Mouse (Mus musculus) midbrain, embryonic 16.5 days (tissue): ENCODE results near the gene Plekhm1. TPM values are rescaled to one million over a fixed set of nuclear protein-coding genes. Genes with fewer than 3 reads are reported as not detected.

Experiments used
- ATAC-seq: fragments of 200-750 bp; cut with Nextera tagmentation; 2 replicates; pipeline ENCODE4 v1.8.0; 2017; ENCODE audit warnings: moderate TSS enrichment
- H3K27ac ChIP-seq: fragments of 300-500 bp; sonication (generic); 2 replicates; pipeline ENCODE4 v1.5.1; 2014; ENCODE audit warnings: mild to moderate bottlenecking, low read length, mixed read lengths
- H3K27me3 ChIP-seq: fragments of 300-500 bp; sonication (generic); 2 replicates; pipeline ENCODE4 v1.6.1; 2014; ENCODE audit warnings: low read depth, low read length, mixed read lengths; ENCODE audit not compliant: control insufficient read depth, insufficient read depth
- H3K36me3 ChIP-seq: fragments of 300-500 bp; sonication (generic); 2 replicates; pipeline ENCODE4 v1.6.1; 2014; ENCODE audit warnings: mild to moderate bottlenecking, low read length, moderate library complexity, mixed read lengths; ENCODE audit not compliant: control insufficient read depth, insufficient read depth
- H3K4me1 ChIP-seq: fragments of 300-500 bp; sonication (generic); 2 replicates; pipeline ENCODE4 v1.6.1; 2014; ENCODE audit warnings: mild to moderate bottlenecking, low read length, mixed read lengths; ENCODE audit not compliant: control insufficient read depth, insufficient read depth
- H3K4me2 ChIP-seq: fragments of 300-500 bp; sonication (generic); 2 replicates; pipeline ENCODE4 v1.6.1; 2014; ENCODE audit warnings: mild to moderate bottlenecking, low read length, mixed read lengths
- H3K4me3 ChIP-seq: fragments of 300-500 bp; sonication (generic); 2 replicates; pipeline ENCODE4 v1.5.1; 2014; ENCODE audit warnings: low read depth, mild to moderate bottlenecking, low read length, moderate library complexity, mixed read lengths
- H3K9ac ChIP-seq: fragments of 300-500 bp; sonication (generic); 2 replicates; pipeline ENCODE4 v1.6.1; 2014; ENCODE audit warnings: low read depth, low read length, mixed read lengths
- H3K9me3 ChIP-seq: fragments of 300-500 bp; sonication (generic); replicated peaks from 2 replicates; pipeline ENCODE4 v1.6.1; 2014; ENCODE audit warnings: mild to moderate bottlenecking, low read length, mixed read lengths; ENCODE audit not compliant: control insufficient read depth, poor library complexity, severe bottlenecking
- WGBS: fragments of 180-500 bp; shearing (Covaris S2); extraction: QIAGEN DNeasy Blood & Tissue Kit; methylation state at CpG from one replicate; pipeline ENCODE4 v1.1.7; 2014; 5-methylcytosine and 5-hydroxymethylcytosine counted together
- polyA plus RNA-seq: library from polyadenylated mRNA; unstranded; fragments of >200 nt; fragmentation: Nextera tagmentation; extraction: Ambion mirVana; gene quantifications from 2 replicates; pipeline ENCODE4 v1.2.1, GENCODE M21; 2015

Gene Plekhm1
- polyA plus RNA-seq, 1 experiment from 2014 or later = 8.9 TPM

DNA sequence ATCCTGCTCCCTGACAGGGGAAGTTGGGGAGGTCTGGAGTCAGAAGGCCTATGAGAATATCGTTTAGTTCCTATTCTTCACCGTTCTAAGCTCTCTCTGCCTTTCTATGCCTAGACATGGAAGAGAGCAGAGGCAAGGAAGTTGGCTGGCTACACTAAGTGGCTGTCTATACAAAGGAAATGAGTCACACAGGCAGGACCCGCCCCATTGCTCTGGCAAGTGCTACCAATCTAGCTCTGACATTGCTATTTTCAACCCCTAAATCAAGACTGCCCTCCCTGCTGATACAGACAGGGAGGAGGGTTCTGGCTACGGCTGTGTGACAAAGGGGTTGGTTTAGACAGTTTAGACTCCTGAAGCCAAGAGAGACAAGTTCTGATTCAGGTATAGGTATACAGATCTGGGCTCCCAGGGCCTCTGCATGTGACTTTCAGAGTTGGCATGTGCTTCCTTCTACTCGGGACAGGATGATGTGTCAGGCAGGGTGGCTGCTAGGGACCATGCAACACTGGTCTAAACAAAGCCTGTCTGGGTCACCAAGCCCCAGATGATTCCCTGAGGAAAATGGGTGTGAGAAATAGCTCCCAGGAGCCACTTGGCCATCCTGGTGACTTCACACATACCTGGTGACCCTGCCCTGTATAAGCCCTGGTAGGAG lies 30.4 kb downstream of the Plekhm1 start:
- H3K27ac ChIP-seq = no peak overlapping the region
- H3K4me2 ChIP-seq = no peak overlapping the region
- WGBS = 86% methylated on average over 5 of the region's 5 CpGs
- H3K36me3 ChIP-seq = peaks cover 16% of the 10 kb centered on the region
- ATAC-seq = no peak
- no peaks in the 10 kb centered on the region for H3K9me3 ChIP-seq
- H3K9ac ChIP-seq = no peak overlapping the region
- no peaks in the 10 kb centered on the region for H3K27me3 ChIP-seq
- H3K4me3 ChIP-seq = no peak overlapping the region
- no peaks in the 10 kb centered on the region for H3K4me1 ChIP-seq

- 94% methylated on average over 7 of the region's 7 CpGs for WGBS
- Histone ChIP-seq H3K4me2 (no peak overlapping the region), H3K27ac (no peak overlapping the region), H3K36me3 (peaks cover 20% of the 10 kb centered on the region), H3K4me1 (no peaks in the 10 kb centered on the region), H3K9ac (no peak overlapping the region), H3K9me3 (no peaks in the 10 kb centered on the region), H3K27me3 (no peaks in the 10 kb centered on the region), H3K4me3 (no peak overlapping the region)
- no peak for ATAC-seq
These were observed 31.0 kb downstream of the Plekhm1 start for GRCm38 (mm10) chr11:103381505-103381904.

- H3K27ac ChIP-seq = no peak overlapping the region
- H3K4me1 ChIP-seq = no peaks in the 10 kb centered on the region
- H3K4me2 ChIP-seq = no peak overlapping the region
- ATAC-seq = no peak
- no peak overlapping the region for H3K4me3 ChIP-seq
- WGBS = 92% methylated on average over 5 of the region's 5 CpGs
- no peaks in the 10 kb centered on the region for H3K27me3 ChIP-seq
- peaks cover 19% of the 10 kb centered on the region for H3K36me3 ChIP-seq
- H3K9ac ChIP-seq = no peak overlapping the region
- no peaks in the 10 kb centered on the region for H3K9me3 ChIP-seq
These were observed 32.0 kb downstream of the Plekhm1 start for GRCm38 (mm10) chr11:103380460-103380859.

DNA sequence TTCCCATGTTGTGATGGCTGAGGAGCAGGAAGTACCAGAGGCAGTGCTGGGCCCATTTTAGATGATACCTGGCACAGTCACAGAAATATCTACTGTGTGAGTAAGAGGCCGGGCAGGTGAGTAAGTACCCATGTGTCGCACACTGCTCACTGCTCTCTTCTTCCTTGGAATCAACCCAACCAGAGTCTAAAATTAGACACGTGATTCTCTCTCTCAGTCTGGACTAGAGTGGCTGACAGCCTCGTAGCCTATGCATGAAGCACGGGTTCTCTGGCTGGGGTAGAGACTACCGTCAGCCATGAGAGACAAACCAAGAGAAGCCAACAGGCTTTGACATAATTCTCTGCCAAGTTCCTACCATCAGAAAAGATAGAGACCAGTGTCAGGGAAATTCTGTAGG lies 34.1 kb downstream of the Plekhm1 start:
- Histone ChIP-seq H3K4me1 (no peaks in the 10 kb centered on the region), H3K27me3 (no peaks in the 10 kb centered on the region), H3K9ac (no peak overlapping the region), H3K4me3 (no peak overlapping the region), H3K27ac (no peak overlapping the region), H3K9me3 (no peaks in the 10 kb centered on the region), H3K36me3 (peaks cover 25% of the 10 kb centered on the region), H3K4me2 (no peak overlapping the region)
- WGBS = 92% methylated on average over 6 of the region's 6 CpGs
- no peak for ATAC-seq

GRCm38 (mm10) chr11:103375772-103376171 lies 36.7 kb downstream of the Plekhm1 start:
- Histone ChIP-seq H3K4me3 (no peak overlapping the region), H3K36me3 (peaks cover 29% of the 10 kb centered on the region), H3K9me3 (no peaks in the 10 kb centered on the region), H3K4me2 (no peak overlapping the region), H3K4me1 (0 out of 2 replicates have a peak, but pooled peaks cover 3% of the 10 kb centered on the region), H3K27ac (no peak overlapping the region), H3K9ac (no peak overlapping the region), H3K27me3 (no peaks in the 10 kb centered on the region)
- ATAC-seq = no peak
- WGBS = 90% methylated on average over 5 of the region's 5 CpGs

DNA sequence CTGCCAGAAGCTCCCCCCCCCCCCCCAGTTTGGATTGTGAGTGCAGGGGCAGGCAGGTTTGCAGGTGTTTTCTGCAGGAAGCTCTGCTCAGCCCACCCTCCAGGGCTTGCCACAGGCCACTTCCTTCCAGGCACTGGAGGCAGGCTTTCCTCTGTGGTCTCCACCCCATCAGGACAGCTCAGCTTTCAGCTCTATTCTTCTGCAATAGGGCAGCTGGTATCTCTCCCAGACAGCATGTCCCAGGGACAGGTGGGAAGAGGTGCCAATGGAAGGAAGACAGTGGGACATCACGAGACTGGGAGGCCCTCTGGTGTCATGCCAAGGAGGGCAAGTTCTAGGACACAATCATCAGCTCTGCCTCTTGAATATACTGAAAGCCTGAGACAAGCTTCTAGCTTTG lies 37.2 kb downstream of the Plekhm1 start:
- Histone ChIP-seq H3K4me1 (0 out of 2 replicates have a peak, but pooled peaks cover 3% of the 10 kb centered on the region), H3K4me2 (no peak overlapping the region), H3K4me3 (no peak overlapping the region), H3K9ac (no peak overlapping the region), H3K36me3 (peaks cover 32% of the 10 kb centered on the region), H3K9me3 (no peaks in the 10 kb centered on the region), H3K27me3 (no peaks in the 10 kb centered on the region), H3K27ac (no peak overlapping the region)
- 86% methylated on average over 1 of the region's 1 CpGs for WGBS
- no peak for ATAC-seq

GRCm38 (mm10) chr11:103373922-103374321 lies 38.6 kb downstream of the Plekhm1 start:
- Histone ChIP-seq H3K4me1 (0 out of 2 replicates have a peak, but pooled peaks cover 3% of the 10 kb centered on the region), H3K9ac (no peak overlapping the region), H3K27ac (no peak overlapping the region), H3K36me3 (peaks cover 26% of the 10 kb centered on the region), H3K27me3 (no peaks in the 10 kb centered on the region), H3K4me2 (no peak overlapping the region), H3K9me3 (no peaks in the 10 kb centered on the region), H3K4me3 (no peak overlapping the region)
- no peak for ATAC-seq
- WGBS = 93% methylated on average over 9 of the region's 9 CpGs

- Histone ChIP-seq H3K27ac (no peak overlapping the region), H3K4me2 (no peak overlapping the region), H3K27me3 (no peaks in the 10 kb centered on the region), H3K4me1 (0 out of 2 replicates have a peak, but pooled peaks cover 3% of the 10 kb centered on the region), H3K4me3 (no peak overlapping the region), H3K36me3 (peaks cover 31% of the 10 kb centered on the region), H3K9me3 (no peaks in the 10 kb centered on the region), H3K9ac (no peak overlapping the region)
- 88% methylated on average over 4 of the region's 4 CpGs for WGBS
- ATAC-seq = no peak
These were observed 39.9 kb downstream of the Plekhm1 start for GRCm38 (mm10) chr11:103372561-103372960.

GRCm38 (mm10) chr11:103372068-103372467 lies 40.4 kb downstream of the Plekhm1 start:
- H3K36me3 ChIP-seq = peaks cover 30% of the 10 kb centered on the region
- no peak overlapping the region for H3K4me3 ChIP-seq
- no peaks in the 10 kb centered on the region for H3K9me3 ChIP-seq
- 61% methylated on average over 3 of the region's 3 CpGs for WGBS
- H3K9ac ChIP-seq = no peak overlapping the region
- H3K4me2 ChIP-seq = no peak overlapping the region
- H3K27me3 ChIP-seq = no peaks in the 10 kb centered on the region
- no peak overlapping the region for H3K27ac ChIP-seq
- H3K4me1 ChIP-seq = 0 out of 2 replicates have a peak, but pooled peaks cover 3% of the 10 kb centered on the region
- ATAC-seq = no peak
